Mouse (Mus musculus) heart, embryonic 10.5 days (tissue): ENCODE data around the gene Sorcs3. TPM values are rescaled to one million over a fixed set of nuclear protein-coding genes. Genes with fewer than 3 reads are reported as not detected.

Experiments used
- DNase-seq: peaks from one replicate; pipeline ENCODE4 v3.0.0-alpha.2; 2017; ENCODE audit warnings: low spot score
- H3K27ac ChIP-seq: fragments of 300-500 bp; sonication (generic); 2 replicates; pipeline ENCODE4 v1.5.1; 2016; ENCODE audit warnings: mild to moderate bottlenecking
- H3K27me3 ChIP-seq: fragments of 300-500 bp; sonication (generic); 2 replicates; pipeline ENCODE4 v1.6.1; 2016; ENCODE audit warnings: mild to moderate bottlenecking; ENCODE audit not compliant: poor library complexity, insufficient read depth, severe bottlenecking
- H3K36me3 ChIP-seq: fragments of 300-500 bp; sonication (generic); 2 replicates; pipeline ENCODE4 v1.6.1; 2016; ENCODE audit warnings: mild to moderate bottlenecking, moderate library complexity
- H3K4me1 ChIP-seq: fragments of 300-500 bp; sonication (generic); 2 replicates; pipeline ENCODE4 v1.6.1; 2016; ENCODE audit warnings: mild to moderate bottlenecking
- H3K4me3 ChIP-seq: fragments of 300-500 bp; sonication (generic); 2 replicates; pipeline ENCODE4 v1.5.1; 2016; ENCODE audit warnings: mild to moderate bottlenecking, moderate library complexity
- H3K9me3 ChIP-seq: fragments of 300-500 bp; sonication (generic); 2 replicates; pipeline ENCODE4 v1.6.1; 2016; ENCODE audit warnings: mild to moderate bottlenecking, moderate library complexity
- WGBS: fragments of 180-500 bp; shearing (Covaris S2); methylation state at CpG from one replicate; pipeline ENCODE4 v1.1.7; 2016; 5-methylcytosine and 5-hydroxymethylcytosine counted together
- polyA plus RNA-seq: library from polyadenylated mRNA; unstranded; fragments of >200 nt; fragmentation: Nextera tagmentation; extraction: Ambion mirVana; gene quantifications from 2 replicates; pipeline ENCODE4 v1.2.1, GENCODE M21; 2016

The Sorcs3 gene
- polyA plus RNA-seq, 1 experiment from 2014 or later, result 0.57 TPM

- Histone ChIP-seq H3K27ac (no peak overlapping the region), H3K4me3 (no peak overlapping the region), H3K9me3 (no peaks in the 10 kb centered on the region), H3K36me3 (no peaks in the 10 kb centered on the region), H3K4me1 (peaks cover 13% of the 10 kb centered on the region), H3K27me3 (no peaks in the 10 kb centered on the region)
- 46% methylated on average over 7 of the region's 7 CpGs for WGBS
- DNase-seq, result no peak
Measured at GRCm38 (mm10) chr19:48343442-48343841, 137.6 kb downstream of the Sorcs3 start.

GRCm38 (mm10) chr19:48347116-48347515 is 141.3 kb downstream of the Sorcs3 start:
- H3K27me3 ChIP-seq, result no peaks in the 10 kb centered on the region
- no peaks in the 10 kb centered on the region for H3K36me3 ChIP-seq
- 67% methylated on average over 5 of the region's 5 CpGs for WGBS

GRCm38 (mm10) chr19:48356806-48357205 is 151.0 kb downstream of the Sorcs3 start:
- 48% methylated on average over 2 of the region's 2 CpGs for WGBS
- no peak overlapping the region for H3K4me3 ChIP-seq
- H3K4me1 ChIP-seq, result no peaks in the 10 kb centered on the region
- no peaks in the 10 kb centered on the region for H3K27me3 ChIP-seq
- DNase-seq, result no peak
- H3K9me3 ChIP-seq, result no peaks in the 10 kb centered on the region
- H3K27ac ChIP-seq, result no peak overlapping the region
- H3K36me3 ChIP-seq, result no peaks in the 10 kb centered on the region

More at GRCm38 (mm10) chr19:48347116-48347515, 141.3 kb downstream of the Sorcs3 start:
- no peak overlapping the region for H3K27ac ChIP-seq
- no peaks in the 10 kb centered on the region for H3K9me3 ChIP-seq
- no peak overlapping the region for H3K4me3 ChIP-seq
- peaks cover 3% of the 10 kb centered on the region; the same call in 1 of the 2 replicates for H3K4me1 ChIP-seq
- no peak for DNase-seq

- Histone ChIP-seq H3K27ac (no peak overlapping the region), H3K4me3 (no peak overlapping the region), H3K27me3 (no peaks in the 10 kb centered on the region), H3K4me1 (no peaks in the 10 kb centered on the region), H3K36me3 (no peaks in the 10 kb centered on the region), H3K9me3 (no peaks in the 10 kb centered on the region)
- DNase-seq, result no peak
- 89% methylated on average over 2 of the region's 2 CpGs for WGBS
Measured at GRCm38 (mm10) chr19:48362167-48362566, 156.3 kb downstream of the Sorcs3 start.

GRCm38 (mm10) chr19:48368056-48368455 is 162.2 kb downstream of the Sorcs3 start:
- H3K4me1 ChIP-seq, result no peaks in the 10 kb centered on the region
- H3K36me3 ChIP-seq, result no peaks in the 10 kb centered on the region
- H3K4me3 ChIP-seq, result no peak overlapping the region
- 0 out of 2 replicates have a peak, but pooled peaks cover 6% of the 10 kb centered on the region for H3K27me3 ChIP-seq
- DNase-seq, result no peak
- H3K9me3 ChIP-seq, result no peaks in the 10 kb centered on the region
- 61% methylated on average over 10 of the region's 10 CpGs for WGBS
- H3K27ac ChIP-seq, result no peak overlapping the region

GRCm38 (mm10) chr19:48371787-48372186 is 166.0 kb downstream of the Sorcs3 start:
- DNase-seq, result no peak
- no peaks in the 10 kb centered on the region for H3K36me3 ChIP-seq
- H3K9me3 ChIP-seq, result no peaks in the 10 kb centered on the region
- H3K4me1 ChIP-seq, result no peaks in the 10 kb centered on the region
- H3K27me3 ChIP-seq, result 0 out of 2 replicates have a peak, but pooled peaks cover 6% of the 10 kb centered on the region
- no peak overlapping the region for H3K4me3 ChIP-seq
- H3K27ac ChIP-seq, result no peak overlapping the region
- 72% methylated on average over 9 of the region's 9 CpGs for WGBS

GRCm38 (mm10) chr19:48378006-48378540 is 172.2 kb downstream of the Sorcs3 start:
- no peaks in the 10 kb centered on the region for H3K27me3 ChIP-seq
- no peak for DNase-seq
- no peak overlapping the region for H3K27ac ChIP-seq
- WGBS, result 83% methylated on average over 11 of the region's 11 CpGs
- no peak overlapping the region for H3K4me3 ChIP-seq
- H3K9me3 ChIP-seq, result no peaks in the 10 kb centered on the region
- H3K4me1 ChIP-seq, result no peaks in the 10 kb centered on the region
- no peaks in the 10 kb centered on the region for H3K36me3 ChIP-seq

- Histone ChIP-seq H3K36me3 (no peaks in the 10 kb centered on the region), H3K27ac (no peak overlapping the region), H3K9me3 (no peaks in the 10 kb centered on the region), H3K4me3 (no peak overlapping the region), H3K4me1 (0 out of 2 replicates have a peak, but pooled peaks cover 4% of the 10 kb centered on the region), H3K27me3 (no peaks in the 10 kb centered on the region)
- 42% methylated on average over 1 of the region's 1 CpGs for WGBS
- DNase-seq, result no peak
Measured at GRCm38 (mm10) chr19:48391551-48391950, 185.7 kb downstream of the Sorcs3 start.

- H3K4me1 ChIP-seq, result peaks cover 2% of the 10 kb centered on the region; the same call in 1 of the 2 replicates
- no peak overlapping the region for H3K27ac ChIP-seq
- WGBS, result 74% methylated on average over 7 of the region's 7 CpGs
- no peaks in the 10 kb centered on the region for H3K27me3 ChIP-seq
- no peaks in the 10 kb centered on the region for H3K9me3 ChIP-seq
- DNase-seq, result no peak
- H3K4me3 ChIP-seq, result no peak overlapping the region
- H3K36me3 ChIP-seq, result no peaks in the 10 kb centered on the region
Measured at GRCm38 (mm10) chr19:48404774-48405495, 199.1 kb downstream of the Sorcs3 start.

- DNase-seq, result no peak
- H3K4me1 ChIP-seq, result no peaks in the 10 kb centered on the region
- WGBS, result 73% methylated on average over 4 of the region's 4 CpGs
- H3K4me3 ChIP-seq, result no peak overlapping the region
- no peaks in the 10 kb centered on the region for H3K9me3 ChIP-seq
- no peaks in the 10 kb centered on the region for H3K36me3 ChIP-seq
- H3K27me3 ChIP-seq, result no peaks in the 10 kb centered on the region
- H3K27ac ChIP-seq, result no peak overlapping the region
Measured at GRCm38 (mm10) chr19:48408221-48408620, 202.4 kb downstream of the Sorcs3 start.

GRCm38 (mm10) chr19:48411332-48411731 is 205.5 kb downstream of the Sorcs3 start:
- Histone ChIP-seq H3K4me3 (no peak overlapping the region), H3K36me3 (no peaks in the 10 kb centered on the region), H3K9me3 (no peaks in the 10 kb centered on the region), H3K27me3 (no peaks in the 10 kb centered on the region), H3K27ac (no peak overlapping the region), H3K4me1 (no peaks in the 10 kb centered on the region)
- no peak for DNase-seq
- WGBS, result 52% methylated on average over 2 of the region's 2 CpGs

GRCm38 (mm10) chr19:48413836-48414235 is 208.0 kb downstream of the Sorcs3 start:
- H3K9me3 ChIP-seq, result no peaks in the 10 kb centered on the region
- no peaks in the 10 kb centered on the region for H3K36me3 ChIP-seq
- no peak overlapping the region for H3K27ac ChIP-seq
- H3K27me3 ChIP-seq, result no peaks in the 10 kb centered on the region
- H3K4me3 ChIP-seq, result no peak overlapping the region
- 48% methylated on average over 2 of the region's 2 CpGs for WGBS
- H3K4me1 ChIP-seq, result no peaks in the 10 kb centered on the region
- no peak for DNase-seq

- H3K27me3 ChIP-seq, result no peaks in the 10 kb centered on the region
- DNase-seq, result no peak
- no peak overlapping the region for H3K4me3 ChIP-seq
- 67% methylated on average over 3 of the region's 3 CpGs for WGBS
- no peaks in the 10 kb centered on the region for H3K36me3 ChIP-seq
- H3K4me1 ChIP-seq, result no peaks in the 10 kb centered on the region
- H3K9me3 ChIP-seq, result no peaks in the 10 kb centered on the region
- H3K27ac ChIP-seq, result no peak overlapping the region
Measured at GRCm38 (mm10) chr19:48418356-48418755, 212.5 kb downstream of the Sorcs3 start.
